Mouse (Mus musculus) thymus, adult 2 months (tissue): ENCODE data around the gene Nfkb1.

Experiments used
- CTCF ChIP-seq: fragments of 200-500 bp; IDR thresholded peaks from 2 replicates; pipeline ENCODE4 v1.5.1; 2012; ENCODE audit warnings: mild to moderate bottlenecking, control low read depth, low read length, moderate library complexity, borderline replicate concordance; ENCODE audit not compliant: control insufficient read depth, poor library complexity, insufficient read depth; ENCODE audit errors: extremely low read depth
- POLR2A ChIP-seq: fragments of 200-500 bp; IDR thresholded peaks from 2 replicates; pipeline ENCODE4 v1.6.1; 2012; ENCODE audit warnings: mild to moderate bottlenecking, low read length, control low read depth, moderate library complexity; ENCODE audit not compliant: control insufficient read depth, poor library complexity, insufficient read depth; ENCODE audit errors: extremely low read depth

- TF ChIP-seq CTCF = no peak
- TF ChIP-seq POLR2A = no peak
Measured at GRCm38 (mm10) chr3:135686419-135686818, 4.9 kb downstream of the Nfkb1 start.
